Mouse (Mus musculus) heart, postnatal 0 days (tissue): ENCODE results near the gene Pcf11.

Experiments
- CTCF ChIP-seq: IDR thresholded peaks from 2 replicates; pipeline ENCODE4 v1.5.1; 2016; ENCODE audit warnings: antibody characterized with exemption, control low read depth, low read depth
- EP300 ChIP-seq: IDR thresholded peaks from 2 replicates; pipeline ENCODE4 v1.6.1; 2016; ENCODE audit warnings: antibody characterized with exemption, low read depth

- TF ChIP-seq CTCF (no peak), EP300 (no peak)
Observed at GRCm38 (mm10) chr7:92668791-92669506, 785 bp downstream of the Pcf11 start.
